Mouse (Mus musculus) ES-E14 (cell line): ENCODE data around the gene Tspan32. TPM values are rescaled to one million over a fixed set of nuclear protein-coding genes. Genes with fewer than 3 reads are reported as not detected.

Experiments used
- DNase-seq: peaks from one replicate; pipeline ENCODE4 v3.0.0-alpha.2; 2013; ENCODE audit warnings: low read depth, low spot score
- H3K27ac ChIP-seq: 2 replicates; pipeline ENCODE4 v1.5.1; 2012; ENCODE audit warnings: low read depth, mild to moderate bottlenecking, low read length, moderate library complexity, mixed read lengths; ENCODE audit not compliant: poor library complexity, insufficient read depth, severe bottlenecking
- H3K36me3 ChIP-seq: 2 replicates; pipeline ENCODE4 v1.6.1; 2012; ENCODE audit warnings: mild to moderate bottlenecking, low read length, moderate library complexity, mixed read lengths; ENCODE audit not compliant: control insufficient read depth, poor library complexity, insufficient read depth, severe bottlenecking
- H3K4me1 ChIP-seq, 2 experiments: fragments of 150-350 bp in 1 of 2; sonication (generic) in 1 of 2; 2 replicates each; pipeline ENCODE4 v1.6.1; 2012; ENCODE audit warnings: low read length in 2 of 2, mild to moderate bottlenecking in 1 of 2, mixed read lengths in 1 of 2; ENCODE audit not compliant: control insufficient read depth in 2 of 2, insufficient read depth in 2 of 2, poor library complexity in 1 of 2
- H3K4me3 ChIP-seq, 2 experiments: fragments of 150-350 bp in 1 of 2; sonication (generic) in 1 of 2; 2 replicates each; pipeline ENCODE4 v1.5.1; 2012; ENCODE audit warnings: low read length in 2 of 2, low read depth in 1 of 2, mild to moderate bottlenecking in 1 of 2, mixed read lengths in 1 of 2; ENCODE audit not compliant: insufficient read depth in 1 of 2, poor library complexity in 1 of 2, severe bottlenecking in 1 of 2
- H3K9ac ChIP-seq: 2 replicates; pipeline ENCODE4 v1.6.1; 2012; ENCODE audit warnings: low read depth, mild to moderate bottlenecking, low read length, mixed read lengths; ENCODE audit not compliant: poor library complexity, insufficient read depth, severe bottlenecking
- H3K9me3 ChIP-seq: fragments of 150-350 bp; sonication (generic); 2 replicates; pipeline ENCODE4 v1.6.1; 2012; ENCODE audit warnings: low read depth, mild to moderate bottlenecking, low read length; ENCODE audit not compliant: control insufficient read depth, insufficient read depth
- CHD2 ChIP-seq: IDR thresholded peaks from 2 replicates; pipeline ENCODE4 v1.6.1; 2014; ENCODE audit warnings: mild to moderate bottlenecking, low read depth, low read length, inconsistent platforms
- HCFC1 ChIP-seq: IDR thresholded peaks from 2 replicates; pipeline ENCODE4 v1.6.1; 2012; ENCODE audit warnings: low read length, inconsistent platforms, borderline replicate concordance; ENCODE audit not compliant: insufficient read depth
- MAFK ChIP-seq: IDR thresholded peaks from 2 replicates; pipeline ENCODE4 v1.6.1; 2014; ENCODE audit warnings: mild to moderate bottlenecking, low read depth, low read length, inconsistent platforms; ENCODE audit not compliant: insufficient read depth
- ZC3H11A ChIP-seq: IDR thresholded peaks from 2 replicates; pipeline ENCODE4 v1.6.1; 2012; ENCODE audit warnings: low read depth, mild to moderate bottlenecking, inconsistent platforms, low read length, borderline replicate concordance
- ZNF384 ChIP-seq: IDR thresholded peaks from 2 replicates; pipeline ENCODE4 v1.6.1; 2012; ENCODE audit warnings: low read depth, low read length, inconsistent platforms
- in situ Hi-C, 2 experiments: fragments of 600-800 bp; cut with MboI; formaldehyde crosslinking; loops; one replicate each; pipeline ENCODE4 v1.15.1; 2025; ENCODE audit warnings: low sequenced_read_pairs in 2 of 2, inconsistent platforms in 1 of 2; ENCODE audit not compliant: unreplicated experiment in 2 of 2
- total RNA-seq: library from RNA; depleted of rRNA; stranded (reverse); fragments of 300-350 nt; gene quantifications from 2 replicates; pipeline ENCODE4 v1.2.3, GENCODE M21; 2012

Gene Tspan32
- total RNA-seq, 1 experiment = 4.3 TPM

DNA sequence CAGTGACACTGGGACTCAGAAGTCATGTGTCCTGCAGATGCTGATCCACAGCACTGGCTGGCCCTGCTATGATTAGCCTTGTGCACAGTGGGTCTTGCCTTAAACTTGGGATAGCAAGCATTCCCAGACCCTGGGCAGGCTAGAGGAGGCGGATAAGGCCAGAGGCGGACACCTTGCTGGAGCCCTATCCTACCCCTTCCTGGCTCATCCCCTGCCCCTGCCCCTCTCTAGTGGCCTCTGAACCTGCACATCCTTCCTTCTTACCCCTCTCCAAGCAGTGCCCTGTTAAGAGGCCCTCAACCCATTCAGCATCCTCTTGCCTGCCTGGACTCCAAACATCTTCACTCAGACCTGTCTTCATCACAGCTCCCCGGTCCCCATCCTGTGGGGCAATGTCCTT is 35.7 kb downstream of the Tspan32 start:
- H3K9me3 ChIP-seq = no peaks in the 10 kb centered on the region
- H3K4me1 ChIP-seq = no peaks in the 10 kb centered on the region
- no peak for DNase-seq
- in situ Hi-C loops = no loop called here
- TF ChIP-seq ZC3H11A (no peak), ZNF384 (no peak), HCFC1 (no peak), CHD2 (no peak), MAFK (no peak)
- no peak overlapping the region for H3K9ac ChIP-seq
- no peak overlapping the region for H3K4me3 ChIP-seq
- no peak overlapping the region for H3K27ac ChIP-seq
- no peaks in the 10 kb centered on the region; the same call in 1 of the 2 replicates for H3K36me3 ChIP-seq

DNA sequence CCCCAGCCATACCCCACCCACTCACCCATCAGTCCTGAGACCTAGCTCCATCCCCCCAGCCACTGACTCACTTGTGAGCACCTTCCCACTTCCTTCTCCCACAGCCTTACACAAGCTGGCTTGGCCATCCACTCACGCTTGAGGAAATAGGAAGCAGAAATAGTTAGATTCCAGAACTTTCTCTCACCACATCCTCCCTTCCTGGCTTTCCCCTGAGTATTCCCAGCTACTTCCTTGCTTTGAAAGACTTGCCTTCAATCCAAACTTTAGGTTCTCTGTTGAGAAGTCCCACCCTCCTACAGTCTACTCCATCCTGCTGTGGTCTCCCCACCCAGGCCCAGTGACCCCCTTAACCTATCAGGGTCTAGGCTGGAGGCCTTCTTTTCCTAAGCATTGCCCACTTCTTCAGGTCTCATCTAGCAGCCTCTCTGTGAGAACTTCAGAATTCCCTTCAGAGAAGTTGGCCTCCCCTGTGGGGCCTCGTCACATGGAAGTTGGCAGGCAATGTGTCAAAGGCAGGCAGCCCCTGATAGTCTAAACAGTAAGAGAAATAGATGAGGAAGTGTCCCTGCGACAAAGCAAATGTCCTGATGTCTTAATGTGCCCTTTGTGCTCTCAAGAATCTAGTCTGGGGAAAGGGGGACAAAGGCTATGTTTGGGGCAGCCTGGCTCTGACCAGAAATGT is 36.4 kb downstream of the Tspan32 start:
- no peaks in the 10 kb centered on the region for H3K9me3 ChIP-seq
- no peak overlapping the region for H3K9ac ChIP-seq
- in situ Hi-C loops = no loop called here
- TF ChIP-seq MAFK (no peak), HCFC1 (no peak), CHD2 (no peak), ZC3H11A (no peak), ZNF384 (no peak)
- no peak overlapping the region for H3K27ac ChIP-seq
- no peak for DNase-seq
- no peaks in the 10 kb centered on the region; the same call in 1 of the 2 replicates for H3K36me3 ChIP-seq
- H3K4me3 ChIP-seq = no peak overlapping the region
- no peaks in the 10 kb centered on the region for H3K4me1 ChIP-seq

DNA sequence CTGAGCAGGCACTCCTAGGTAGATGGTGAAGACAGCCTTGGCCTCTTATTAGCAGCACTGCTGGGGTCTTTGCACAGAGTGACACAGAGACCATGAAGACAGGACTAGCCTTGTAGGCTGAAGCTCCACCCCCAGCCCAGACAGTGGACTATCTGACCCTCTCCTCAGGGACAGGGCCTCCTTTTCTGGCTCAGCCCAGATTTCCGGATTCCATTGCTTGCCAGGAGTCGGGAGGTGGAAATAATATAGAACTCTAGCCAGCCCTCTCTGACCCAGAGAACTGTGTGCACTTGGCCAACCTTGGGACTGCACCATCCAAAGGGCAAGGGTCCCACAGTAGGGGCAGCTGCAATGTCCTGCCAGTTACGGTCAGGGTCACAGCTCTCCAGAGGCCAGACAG is 37.2 kb downstream of the Tspan32 start:
- Histone ChIP-seq H3K36me3 (no peaks in the 10 kb centered on the region; the same call in 1 of the 2 replicates), H3K9ac (no peak overlapping the region), H3K27ac (no peak overlapping the region), H3K9me3 (no peaks in the 10 kb centered on the region), H3K4me1 (no peaks in the 10 kb centered on the region), H3K4me3 (no peak overlapping the region)
- no peak for TF ChIP-seq MAFK
- no peak for TF ChIP-seq HCFC1
- no peak for TF ChIP-seq CHD2
- TF ChIP-seq ZNF384 = no peak
- no peak for TF ChIP-seq ZC3H11A
- no peak for DNase-seq
- in situ Hi-C loops = no loop called here

DNA sequence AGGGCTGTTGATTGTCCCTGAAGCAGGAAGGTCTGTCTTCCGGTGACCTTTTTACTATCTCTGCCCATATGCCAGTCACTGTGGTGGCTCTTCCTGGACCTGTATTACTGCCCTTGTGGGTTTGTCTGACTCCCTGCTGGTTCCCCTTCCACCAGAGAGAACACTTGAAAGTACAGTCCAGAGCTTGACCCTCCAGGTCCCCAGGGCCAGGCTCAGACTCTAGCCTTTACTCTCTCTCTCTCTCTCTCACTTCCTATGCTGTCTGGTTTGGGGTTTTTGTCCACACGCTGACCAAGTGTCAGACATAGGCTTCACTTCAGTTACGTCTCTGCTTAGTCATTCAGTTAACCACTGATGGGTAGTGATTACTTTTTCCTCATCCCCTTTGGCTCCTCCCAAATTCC is 38.1 kb downstream of the Tspan32 start:
- DNase-seq = no peak
- H3K4me3 ChIP-seq = no peak overlapping the region
- H3K9ac ChIP-seq = no peak overlapping the region
- H3K9me3 ChIP-seq = no peaks in the 10 kb centered on the region
- TF ChIP-seq CHD2 = no peak
- no peak for TF ChIP-seq ZC3H11A
- TF ChIP-seq HCFC1 = no peak
- TF ChIP-seq MAFK = no peak
- TF ChIP-seq ZNF384 = no peak
- H3K27ac ChIP-seq = no peak overlapping the region
- no peaks in the 10 kb centered on the region for H3K4me1 ChIP-seq
- H3K36me3 ChIP-seq = no peaks in the 10 kb centered on the region; the same call in 1 of the 2 replicates
- in situ Hi-C loops = no loop called here
